Mouse (Mus musculus) limb, embryonic 15.5 days (tissue): ENCODE data around the gene Slc15a3. TPM values are rescaled to one million over a fixed set of nuclear protein-coding genes. Genes with fewer than 3 reads are reported as not detected.

ENCODE experiments used
- ATAC-seq: fragments of 200-750 bp; cut with Nextera tagmentation; 2 replicates; pipeline ENCODE4 v1.8.0; 2017; ENCODE audit warnings: low read depth, moderate TSS enrichment; ENCODE audit not compliant: insufficient number of reproducible peaks, low FRiP score, low TSS enrichment
- H3K27ac ChIP-seq: fragments of 300-500 bp; sonication (generic); 2 replicates; pipeline ENCODE4 v1.5.1; 2015; ENCODE audit warnings: moderate library complexity, mild to moderate bottlenecking, inconsistent platforms
- H3K27me3 ChIP-seq: fragments of 300-500 bp; sonication (generic); 2 replicates; pipeline ENCODE4 v1.6.1; 2015; ENCODE audit warnings: inconsistent platforms
- H3K36me3 ChIP-seq: fragments of 300-500 bp; sonication (generic); 2 replicates; pipeline ENCODE4 v1.6.1; 2015; ENCODE audit warnings: inconsistent platforms
- H3K4me1 ChIP-seq: fragments of 300-500 bp; sonication (generic); 2 replicates; pipeline ENCODE4 v1.6.1; 2015; ENCODE audit warnings: inconsistent platforms
- H3K4me2 ChIP-seq: fragments of 300-500 bp; sonication (generic); 2 replicates; pipeline ENCODE4 v1.6.1; 2015; ENCODE audit warnings: mild to moderate bottlenecking, inconsistent platforms
- H3K4me3 ChIP-seq: fragments of 300-500 bp; sonication (generic); 2 replicates; pipeline ENCODE4 v1.5.1; 2015; ENCODE audit warnings: mild to moderate bottlenecking, inconsistent platforms
- H3K9ac ChIP-seq: fragments of 300-500 bp; sonication (generic); 2 replicates; pipeline ENCODE4 v1.6.1; 2015; ENCODE audit warnings: inconsistent platforms
- H3K9me3 ChIP-seq: fragments of 300-500 bp; sonication (generic); 2 replicates; pipeline ENCODE4 v1.6.1; 2016; ENCODE audit warnings: inconsistent platforms
- WGBS: fragments of 180-500 bp; shearing (Covaris S2); methylation state at CpG from one replicate; pipeline ENCODE4 v1.1.7; 2015; 5-methylcytosine and 5-hydroxymethylcytosine counted together
- polyA plus RNA-seq: library from polyadenylated mRNA; unstranded; fragments of >200 nt; fragmentation: Nextera tagmentation; extraction: Ambion mirVana; gene quantifications from 2 replicates; pipeline ENCODE4 v1.2.1, GENCODE M21; 2015

The Slc15a3 gene
- polyA plus RNA-seq, 1 experiment from 2014 or later = 5.1 TPM

GRCm38 (mm10) chr19:10904512-10904911, 65.0 kb downstream of the Slc15a3 start:
- no peaks in the 10 kb centered on the region for H3K27me3 ChIP-seq
- H3K27ac ChIP-seq = 0 out of 2 replicates have a peak overlapping the region, but pooled peaks have one; percentile 4
- 87% methylated on average over 5 of the region's 5 CpGs for WGBS
- H3K9me3 ChIP-seq = no peaks in the 10 kb centered on the region
- ATAC-seq = no peak
- H3K4me2 ChIP-seq = no peak overlapping the region
- no peak overlapping the region for H3K9ac ChIP-seq
- H3K36me3 ChIP-seq = peaks cover 73% of the 10 kb centered on the region
- no peak overlapping the region for H3K4me3 ChIP-seq
- H3K4me1 ChIP-seq = peaks cover 17% of the 10 kb centered on the region

- Histone ChIP-seq H3K36me3 (peaks cover 67% of the 10 kb centered on the region), H3K4me3 (no peak overlapping the region), H3K27ac (peak overlapping the region; percentile 61), H3K9ac (no peak overlapping the region), H3K27me3 (no peaks in the 10 kb centered on the region), H3K4me1 (peaks cover 19% of the 10 kb centered on the region), H3K4me2 (no peak overlapping the region), H3K9me3 (no peaks in the 10 kb centered on the region)
- peak; percentile 69 for ATAC-seq
- WGBS = 45% methylated on average over 7 of the region's 7 CpGs
These were observed 65.6 kb downstream of the Slc15a3 start for GRCm38 (mm10) chr19:10904927-10905727.

- no peak overlapping the region for H3K9ac ChIP-seq
- H3K4me3 ChIP-seq = no peak overlapping the region
- no peaks in the 10 kb centered on the region for H3K27me3 ChIP-seq
- no peak for ATAC-seq
- peak overlapping the region; percentile 61 for H3K27ac ChIP-seq
- peaks cover 62% of the 10 kb centered on the region for H3K36me3 ChIP-seq
- no peak overlapping the region for H3K4me2 ChIP-seq
- 79% methylated on average over 5 of the region's 5 CpGs for WGBS
- no peaks in the 10 kb centered on the region for H3K9me3 ChIP-seq
- peaks cover 19% of the 10 kb centered on the region for H3K4me1 ChIP-seq
These were observed 66.1 kb downstream of the Slc15a3 start for GRCm38 (mm10) chr19:10905728-10906000.

GRCm38 (mm10) chr19:10907891-10908290, 68.4 kb downstream of the Slc15a3 start:
- Histone ChIP-seq H3K4me1 (peaks cover 19% of the 10 kb centered on the region), H3K36me3 (peaks cover 40% of the 10 kb centered on the region), H3K27ac (peak overlapping the region; percentile 86; the same call in 1 of the 2 replicates), H3K27me3 (no peaks in the 10 kb centered on the region), H3K4me2 (no peak overlapping the region), H3K4me3 (no peak overlapping the region), H3K9ac (no peak overlapping the region), H3K9me3 (no peaks in the 10 kb centered on the region)
- WGBS = 61% methylated on average over 3 of the region's 3 CpGs
- no peak for ATAC-seq

Other genes with a start within 250 kb of the Slc15a3 start
- gene Ddb1, start 234.4 kb upstream of the Slc15a3 start, polyA plus RNA-seq = 350 and 363 TPM in 2 replicates
- 12.0 and 13.2 TPM in 2 replicates for gene Tkfc, start 234.1 kb upstream of the Slc15a3 start, polyA plus RNA-seq
- gene Vwce, start 205.5 kb upstream of the Slc15a3 start, polyA plus RNA-seq = 2.8 and 3.1 TPM in 2 replicates
- gene Pga5, start 161.7 kb upstream of the Slc15a3 start, polyA plus RNA-seq = not detected in 2 replicates
- gene Vps37c, start 151.0 kb upstream of the Slc15a3 start, polyA plus RNA-seq = 46.0 and 48.6 TPM in 2 replicates
- gene Cd5, start 100.7 kb upstream of the Slc15a3 start, polyA plus RNA-seq = 0.67 and 1.0 TPM in 2 replicates
- gene Cd6, start 9.7 kb upstream of the Slc15a3 start, polyA plus RNA-seq = not detected in 2 replicates
- 65.2 and 67.4 TPM in 2 replicates for gene Tmem132a, start 30.2 kb downstream of the Slc15a3 start, polyA plus RNA-seq
- 138 and 163 TPM in 2 replicates for gene Tmem109, start 42.3 kb downstream of the Slc15a3 start, polyA plus RNA-seq
- 35.7 and 40.6 TPM in 2 replicates for gene Prpf19, start 55.5 kb downstream of the Slc15a3 start, polyA plus RNA-seq
- not detected in 2 replicates for gene Zp1, start 80.9 kb downstream of the Slc15a3 start, polyA plus RNA-seq
- gene Ptgdr2, start 97.4 kb downstream of the Slc15a3 start, polyA plus RNA-seq = 0.09 TPM in 1 of 2 replicates, not detected in the other
- gene Ccdc86, start 109.5 kb downstream of the Slc15a3 start, polyA plus RNA-seq = 25.4 and 28.7 TPM in 2 replicates
- gene Ms4a10, start 134.9 kb downstream of the Slc15a3 start, polyA plus RNA-seq = 0.35 and 0.73 TPM in 2 replicates
- not detected in 2 replicates for gene Ms4a15, start 153.5 kb downstream of the Slc15a3 start, polyA plus RNA-seq
- not detected in 2 replicates for gene Ms4a18, start 178.3 kb downstream of the Slc15a3 start, polyA plus RNA-seq
- gene Ms4a8a, start 241.4 kb downstream of the Slc15a3 start, polyA plus RNA-seq = not detected in 2 replicates